Mouse (Mus musculus): ENCODE measurements around the gene Nek10.
"Not testable (repeated sequence)": the region's sequence is repeated elsewhere in the genome, so short reads cannot be mapped to it uniquely, and the experiment has no call there.

Gene Nek10

DNA sequence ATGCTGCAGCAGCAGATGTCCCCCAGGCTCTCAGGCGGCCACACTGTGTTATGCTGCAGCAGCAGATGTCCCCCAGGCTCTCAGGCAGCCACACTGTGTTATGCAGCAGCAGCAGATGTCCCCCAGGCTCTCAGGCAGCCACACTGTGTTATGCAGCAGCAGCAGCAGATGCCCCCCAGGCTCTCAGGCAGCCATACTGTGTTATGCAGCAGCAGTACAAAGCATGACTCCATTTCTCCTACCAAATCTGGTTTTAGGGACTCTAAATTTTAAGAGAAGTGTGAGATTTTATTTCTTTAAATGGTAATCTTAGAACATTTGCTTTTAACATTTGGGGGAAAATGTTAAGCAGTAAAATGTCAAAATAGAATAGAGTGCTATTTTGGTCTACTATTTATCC, 180.9 kb downstream of the Nek10 start:
- in situ Hi-C loops (cut with MboI, MseI) = not testable (repeated sequence)

GRCm38 (mm10) chr14:14984710-14985647, 181.8 kb downstream of the Nek10 start:
- in situ Hi-C loops (cut with MboI, MseI) = loop anchor here (5.0 kb wide), 1 partner anchor 118 kb away; no protein-coding TSS in a partner anchor

GRCm38 (mm10) chr14:14987403-14987802, 184.2 kb downstream of the Nek10 start:
- in situ Hi-C loops (cut with MboI, MseI) = loop anchor here (5.0 kb wide), 1 partner anchor 120 kb away; no protein-coding TSS in a partner anchor

DNA sequence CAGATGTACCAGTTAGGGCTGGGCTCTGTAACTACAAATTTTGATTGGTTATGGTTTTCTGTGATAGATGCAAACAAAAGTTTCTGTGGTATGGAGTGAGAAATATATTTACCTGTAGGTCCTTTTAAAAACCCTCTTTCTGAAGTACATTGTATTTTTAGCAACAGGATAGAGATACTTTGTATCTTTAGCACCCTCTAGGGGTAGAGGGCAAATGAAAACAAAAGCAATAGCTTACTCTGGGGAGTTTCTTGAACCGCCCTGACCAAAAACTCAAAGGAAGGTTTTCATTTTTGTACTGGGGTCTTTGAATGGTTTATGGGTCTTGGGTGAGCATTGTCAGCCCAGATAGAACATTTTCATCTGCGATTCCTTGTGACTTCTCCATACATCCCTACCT, 188.4 kb downstream of the Nek10 start:
- in situ Hi-C loops (cut with MboI, MseI) = no loop called here

- in situ Hi-C loops (cut with MboI, MseI) = no loop called here
These were observed 208.2 kb downstream of the Nek10 start for GRCm38 (mm10) chr14:15011408-15011807.

GRCm38 (mm10) chr14:15014799-15015198, 211.6 kb downstream of the Nek10 start:
- in situ Hi-C loops (cut with MboI, MseI) = no loop called here

GRCm38 (mm10) chr14:15030626-15031025, 227.4 kb downstream of the Nek10 start:
- in situ Hi-C loops (cut with MboI, MseI) = not testable (repeated sequence)

DNA sequence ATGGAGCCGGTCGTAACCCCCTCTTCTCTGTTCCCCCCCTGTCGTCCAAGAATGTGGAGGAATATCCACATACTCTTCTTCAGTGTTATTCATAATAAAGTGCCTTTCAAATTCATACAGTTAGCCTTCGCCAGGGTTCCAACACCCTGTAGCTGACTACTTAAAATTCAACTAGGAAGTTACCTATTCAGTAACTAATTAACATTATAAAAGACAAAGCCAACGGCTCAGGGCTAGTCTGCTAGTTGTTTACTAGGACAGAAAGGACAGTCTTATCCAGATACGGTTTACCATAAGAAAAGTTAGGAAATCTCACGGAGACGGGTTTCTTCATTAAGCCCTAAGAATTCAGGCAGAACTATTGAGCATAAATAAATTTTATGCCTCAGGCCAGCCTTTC, 231.4 kb downstream of the Nek10 start:
- in situ Hi-C loops (cut with MboI, MseI) = not testable (repeated sequence)

DNA sequence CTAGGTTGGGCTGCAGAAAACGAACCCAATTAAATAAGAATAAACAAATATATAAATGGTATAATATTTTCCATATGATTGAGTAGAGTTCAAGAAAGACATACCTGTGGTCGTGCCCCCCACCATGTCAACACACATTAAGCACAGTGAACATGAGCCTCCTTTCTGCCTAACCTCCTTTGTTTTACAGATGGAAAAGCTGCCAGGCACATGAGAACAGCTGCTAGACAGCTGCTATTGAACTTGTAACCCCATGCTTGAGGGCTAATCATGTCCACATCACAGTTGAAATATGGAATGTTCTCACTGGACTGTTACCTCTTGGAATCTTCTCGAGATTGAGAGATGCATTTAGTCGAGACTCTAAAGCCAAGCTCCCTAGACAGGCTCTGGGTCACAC, 245.0 kb downstream of the Nek10 start:
- in situ Hi-C loops (cut with MboI, MseI) = no loop called here

DNA sequence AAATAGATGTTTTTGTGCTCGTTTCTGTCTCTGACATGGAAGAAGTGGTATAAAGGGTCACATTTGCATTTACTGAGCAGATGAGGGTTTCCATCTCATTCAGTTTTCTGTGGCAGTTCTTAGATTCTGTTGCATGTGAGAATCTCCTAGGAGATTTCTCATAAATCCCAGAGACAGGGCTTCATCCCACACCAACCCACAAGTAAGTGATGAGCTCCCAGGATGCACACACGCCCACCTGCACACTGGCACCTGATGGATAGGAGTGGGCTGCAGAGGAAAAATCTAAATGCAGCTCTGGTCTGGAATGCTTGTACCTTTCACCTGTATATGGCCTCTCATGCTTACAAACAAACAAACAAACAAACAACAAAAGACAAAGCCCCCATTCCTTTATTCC, 258.3 kb downstream of the Nek10 start:
- in situ Hi-C loops (cut with MboI, MseI) = no loop called here

All from T-helper 1 cell (primary cell).